Mouse (Mus musculus) embryonic facial prominence, embryonic 11.5 days (tissue): Measurements from ENCODE around the gene Taf4. TPM values are rescaled to one million over a fixed set of nuclear protein-coding genes. Genes with fewer than 3 reads are reported as not detected.

Experiments
- ATAC-seq: fragments of 200-750 bp; cut with Nextera tagmentation; replicated peaks from 2 replicates; pipeline ENCODE4 v1.8.0; 2017; ENCODE audit warnings: low read depth; ENCODE audit not compliant: insufficient number of reproducible peaks, low FRiP score, low TSS enrichment
- DNase-seq: peaks from one replicate; pipeline ENCODE4 v3.0.0-alpha.2; 2015; ENCODE audit warnings: low spot score
- H3K27ac ChIP-seq: fragments of 300-500 bp; sonication (generic); replicated peaks from 2 replicates; pipeline ENCODE4 v1.5.1; 2014; ENCODE audit warnings: mild to moderate bottlenecking, low read depth, low read length, control low read depth
- H3K27me3 ChIP-seq: fragments of 300-500 bp; sonication (generic); 2 replicates; pipeline ENCODE4 v1.6.1; 2014; ENCODE audit warnings: mild to moderate bottlenecking, low read length, moderate library complexity, mixed read lengths; ENCODE audit not compliant: control insufficient read depth, insufficient read depth
- H3K36me3 ChIP-seq: fragments of 300-500 bp; sonication (generic); replicated peaks from 2 replicates; pipeline ENCODE4 v1.6.1; 2014; ENCODE audit warnings: low read depth, mild to moderate bottlenecking, low read length, moderate library complexity, mixed read lengths; ENCODE audit not compliant: control insufficient read depth, insufficient read depth
- H3K4me1 ChIP-seq: fragments of 300-500 bp; sonication (generic); 2 replicates; pipeline ENCODE4 v1.6.1; 2014; ENCODE audit warnings: low read length, mixed read lengths; ENCODE audit not compliant: control insufficient read depth, insufficient read depth
- H3K4me2 ChIP-seq: fragments of 300-500 bp; sonication (generic); 2 replicates; pipeline ENCODE4 v1.6.1; 2014; ENCODE audit warnings: low read depth, mild to moderate bottlenecking, control low read depth, low read length, moderate library complexity
- H3K4me3 ChIP-seq: fragments of 300-500 bp; sonication (generic); 2 replicates; pipeline ENCODE4 v1.5.1; 2014; ENCODE audit warnings: low read depth, low read length, control low read depth
- H3K9ac ChIP-seq: fragments of 300-500 bp; sonication (generic); replicated peaks from 2 replicates; pipeline ENCODE4 v1.6.1; 2014; ENCODE audit warnings: mild to moderate bottlenecking, control low read depth, low read length
- H3K9me3 ChIP-seq: fragments of 300-500 bp; sonication (generic); replicated peaks from 2 replicates; pipeline ENCODE4 v1.6.1; 2016; ENCODE audit warnings: mild to moderate bottlenecking, low read length, inconsistent platforms, mixed read lengths; ENCODE audit not compliant: control insufficient read depth
- WGBS: fragments of 180-500 bp; shearing (Covaris S2); extraction: QIAGEN DNeasy Blood & Tissue Kit; methylation state at CpG from one replicate; pipeline ENCODE4 v1.1.7; 2014; 5-methylcytosine and 5-hydroxymethylcytosine counted together
- polyA plus RNA-seq: library from polyadenylated mRNA; unstranded; fragments of >200 nt; fragmentation: Nextera tagmentation; extraction: Ambion mirVana; gene quantifications from 2 replicates; pipeline ENCODE4 v1.2.1, GENCODE M21; 2014

Taf4 gene
- polyA plus RNA-seq, 1 experiment from 2014 or later, result 4.4 TPM

- ATAC-seq (no peak), DNase-seq (no peak)
- Histone ChIP-seq H3K36me3 (no peaks in the 10 kb centered on the region), H3K9me3 (no peaks in the 10 kb centered on the region), H3K9ac (no peak overlapping the region), H3K27me3 (no peaks in the 10 kb centered on the region), H3K4me2 (no peak overlapping the region), H3K4me1 (no peaks in the 10 kb centered on the region), H3K27ac (no peak overlapping the region), H3K4me3 (no peak overlapping the region)
- WGBS, result 82% methylated on average over 2 of the region's 2 CpGs
These were observed 79.5 kb downstream of the Taf4 start for GRCm38 (mm10) chr2:179896949-179897348.

GRCm38 (mm10) chr2:179891048-179891447 is 85.4 kb downstream of the Taf4 start:
- H3K4me3 ChIP-seq, result no peak overlapping the region
- H3K27me3 ChIP-seq, result no peaks in the 10 kb centered on the region
- DNase-seq (no peak), ATAC-seq (no peak)
- no peaks in the 10 kb centered on the region for H3K9me3 ChIP-seq
- no peaks in the 10 kb centered on the region for H3K36me3 ChIP-seq
- H3K9ac ChIP-seq, result no peak overlapping the region
- H3K4me1 ChIP-seq, result no peaks in the 10 kb centered on the region
- no peak overlapping the region for H3K4me2 ChIP-seq
- WGBS, result 77% methylated on average over 3 of the region's 3 CpGs
- H3K27ac ChIP-seq, result no peak overlapping the region

- Histone ChIP-seq H3K36me3 (no peaks in the 10 kb centered on the region), H3K27me3 (no peaks in the 10 kb centered on the region), H3K4me2 (no peak overlapping the region), H3K27ac (no peak overlapping the region), H3K9me3 (no peaks in the 10 kb centered on the region), H3K9ac (no peak overlapping the region), H3K4me3 (no peak overlapping the region), H3K4me1 (no peaks in the 10 kb centered on the region)
- no peak for DNase-seq
- WGBS, result 44% methylated on average over 7 of the region's 7 CpGs
- no peak for ATAC-seq
These were observed 91.9 kb downstream of the Taf4 start for GRCm38 (mm10) chr2:179884561-179884960.

- WGBS, result 71% methylated on average over 9 of the region's 9 CpGs
- no peaks in the 10 kb centered on the region for H3K36me3 ChIP-seq
- no peak overlapping the region for H3K27ac ChIP-seq
- H3K9me3 ChIP-seq, result no peaks in the 10 kb centered on the region
- H3K4me3 ChIP-seq, result no peak overlapping the region
- DNase-seq (peak; percentile 49), ATAC-seq (no peak)
- H3K4me2 ChIP-seq, result no peak overlapping the region
- H3K4me1 ChIP-seq, result no peaks in the 10 kb centered on the region
- H3K27me3 ChIP-seq, result no peaks in the 10 kb centered on the region
- no peak overlapping the region for H3K9ac ChIP-seq
These were observed 98.8 kb downstream of the Taf4 start for GRCm38 (mm10) chr2:179877551-179878215.

- H3K9ac ChIP-seq, result no peak overlapping the region
- no peak overlapping the region for H3K4me2 ChIP-seq
- H3K36me3 ChIP-seq, result no peaks in the 10 kb centered on the region
- H3K9me3 ChIP-seq, result no peaks in the 10 kb centered on the region
- no peak overlapping the region for H3K4me3 ChIP-seq
- peak; percentile 86 for DNase-seq
- H3K27ac ChIP-seq, result no peak overlapping the region
- no peaks in the 10 kb centered on the region for H3K4me1 ChIP-seq
- no peaks in the 10 kb centered on the region for H3K27me3 ChIP-seq
- WGBS, result 4% methylated on average over 3 of the region's 3 CpGs
- ATAC-seq, result peak; percentile 37
These were observed 101.3 kb downstream of the Taf4 start for GRCm38 (mm10) chr2:179875147-179875546.

GRCm38 (mm10) chr2:179873315-179873714 is 103.1 kb downstream of the Taf4 start:
- ATAC-seq (no peak), DNase-seq (peak; percentile 44)
- no peak overlapping the region for H3K9ac ChIP-seq
- H3K27me3 ChIP-seq, result no peaks in the 10 kb centered on the region
- no peaks in the 10 kb centered on the region for H3K36me3 ChIP-seq
- no peaks in the 10 kb centered on the region for H3K9me3 ChIP-seq
- H3K27ac ChIP-seq, result no peak overlapping the region
- H3K4me1 ChIP-seq, result no peaks in the 10 kb centered on the region
- 44% methylated on average over 5 of the region's 5 CpGs for WGBS
- no peak overlapping the region for H3K4me2 ChIP-seq
- H3K4me3 ChIP-seq, result no peak overlapping the region

GRCm38 (mm10) chr2:179872724-179873123 is 103.7 kb downstream of the Taf4 start:
- H3K4me1 ChIP-seq, result no peaks in the 10 kb centered on the region
- H3K9ac ChIP-seq, result no peak overlapping the region
- ATAC-seq (0 out of 2 replicates have a peak, but pooled peaks have one; percentile 9), DNase-seq (peak; percentile 51)
- H3K36me3 ChIP-seq, result no peaks in the 10 kb centered on the region
- H3K4me3 ChIP-seq, result no peak overlapping the region
- no peak overlapping the region for H3K4me2 ChIP-seq
- 74% methylated on average over 5 of the region's 5 CpGs for WGBS
- H3K9me3 ChIP-seq, result no peaks in the 10 kb centered on the region
- no peak overlapping the region for H3K27ac ChIP-seq
- H3K27me3 ChIP-seq, result no peaks in the 10 kb centered on the region

GRCm38 (mm10) chr2:179869871-179870270 is 106.6 kb downstream of the Taf4 start:
- H3K27ac ChIP-seq, result no peak overlapping the region
- DNase-seq (no peak), ATAC-seq (no peak)
- H3K4me3 ChIP-seq, result no peak overlapping the region
- H3K4me2 ChIP-seq, result no peak overlapping the region
- H3K36me3 ChIP-seq, result no peaks in the 10 kb centered on the region
- no peak overlapping the region for H3K9ac ChIP-seq
- 13% methylated on average over 2 of the region's 2 CpGs for WGBS
- H3K27me3 ChIP-seq, result no peaks in the 10 kb centered on the region
- no peaks in the 10 kb centered on the region for H3K9me3 ChIP-seq
- H3K4me1 ChIP-seq, result no peaks in the 10 kb centered on the region
